Mouse (Mus musculus): ENCODE results near the gene Rasl11a.

GRCm38 (mm10) chr5:146813421-146813820 is 31.4 kb upstream of the Rasl11a start:
- TF ChIP-seq CTCF (IDR thresholded peaks at IDR 0.05; ENCODE audit: low read depth) = no peak
- TF ChIP-seq EP300 (IDR thresholded peaks at IDR 0.05; ENCODE audit: low read depth) = no peak

Data from heart, postnatal 0 days (tissue).